Mouse (Mus musculus) olfactory bulb, adult 2 months (tissue): ENCODE results near the gene Btbd3.

Experiments used
- CTCF ChIP-seq: fragments of 200-500 bp; IDR thresholded peaks from 2 replicates; pipeline ENCODE4 v1.5.1; 2012; ENCODE audit warnings: low read depth, mild to moderate bottlenecking, low read length, moderate library complexity; ENCODE audit not compliant: insufficient read depth
- POLR2A ChIP-seq: fragments of 200-500 bp; IDR thresholded peaks from 2 replicates; pipeline ENCODE4 v1.6.1; 2012; ENCODE audit warnings: mild to moderate bottlenecking, low read depth, low read length, moderate library complexity; ENCODE audit not compliant: insufficient read depth

GRCm38 (mm10) chr2:138285811-138286210, 29.4 kb downstream of the Btbd3 start:
- TF ChIP-seq CTCF = no peak
- TF ChIP-seq POLR2A = no peak
